Mouse (Mus musculus) layer of hippocampus, postnatal 36 days (tissue): Measurements from ENCODE around the gene Itprid1. TPM values are rescaled to one million over a fixed set of nuclear protein-coding genes. Genes with fewer than 3 reads are reported as not detected.

Experiments
- DNase-seq, 2 experiments: peaks; one replicate each; pipeline ENCODE4 v3.0.0; 2022
- total RNA-seq, 2 experiments: library from RNA; stranded (reverse); gene quantifications; 2 replicates each; pipeline ENCODE4 v1.2.3; 2021

Gene Itprid1
- 1 to 10 TPM; 1.3 TPM for total RNA-seq

DNA sequence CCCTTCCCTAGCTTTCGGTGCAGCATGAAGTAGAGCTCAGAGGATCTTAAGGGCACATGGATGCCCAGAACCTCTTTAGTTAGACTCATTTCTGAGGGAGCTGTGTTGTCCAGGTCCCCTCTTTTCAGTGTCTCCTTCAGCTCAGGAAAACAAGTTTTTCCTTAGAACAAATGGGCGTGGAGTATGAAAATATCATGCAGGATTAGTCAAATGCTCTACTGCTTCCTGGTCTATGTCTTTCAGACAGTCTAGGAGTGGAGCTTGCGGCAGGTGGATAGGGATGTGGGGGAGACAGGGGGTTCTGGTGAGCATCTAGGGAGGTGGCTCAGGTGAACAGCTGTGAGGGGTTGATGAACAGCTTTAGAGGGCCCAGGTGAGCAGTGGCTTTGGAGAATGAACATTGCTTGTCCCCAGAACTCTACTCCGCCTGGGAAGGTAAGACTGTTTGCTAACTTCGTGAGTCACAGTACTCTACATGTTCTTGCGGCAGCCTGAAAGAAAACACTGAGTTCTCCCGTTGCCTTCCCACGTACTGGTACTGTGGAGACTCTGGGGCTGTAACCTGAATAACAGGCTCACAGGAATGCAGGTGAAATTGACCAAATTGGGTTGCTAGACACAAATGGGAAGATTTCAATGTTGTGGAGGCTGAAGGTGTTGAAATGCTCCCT is at the start of gene Itprid1:
Itprid1 (plus strand) TSS at position 246 of the 671 bp plus-strand sequence.
- DNase-seq, result no peak

DNA sequence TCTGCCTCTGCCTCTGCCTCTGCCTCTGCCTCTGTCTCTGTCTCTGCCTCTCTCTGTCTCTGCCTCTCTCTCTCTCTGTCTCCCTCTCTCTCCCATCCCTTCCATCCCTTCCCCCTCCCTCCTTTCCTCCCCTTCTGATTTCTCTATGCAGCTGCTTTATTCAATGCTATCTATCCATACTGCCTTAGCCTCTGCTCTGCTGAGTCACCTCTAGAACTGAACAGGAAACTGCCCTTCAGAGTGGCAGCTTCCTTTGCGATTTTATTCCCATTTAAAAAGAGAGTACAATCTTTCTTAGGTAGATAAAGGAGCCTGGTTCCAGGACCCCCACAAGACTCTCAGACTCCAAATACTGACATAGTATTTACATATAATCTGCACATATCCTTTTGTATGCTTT is 47.1 kb upstream of the Itprid1 start:
- DNase-seq, result no peak

DNA sequence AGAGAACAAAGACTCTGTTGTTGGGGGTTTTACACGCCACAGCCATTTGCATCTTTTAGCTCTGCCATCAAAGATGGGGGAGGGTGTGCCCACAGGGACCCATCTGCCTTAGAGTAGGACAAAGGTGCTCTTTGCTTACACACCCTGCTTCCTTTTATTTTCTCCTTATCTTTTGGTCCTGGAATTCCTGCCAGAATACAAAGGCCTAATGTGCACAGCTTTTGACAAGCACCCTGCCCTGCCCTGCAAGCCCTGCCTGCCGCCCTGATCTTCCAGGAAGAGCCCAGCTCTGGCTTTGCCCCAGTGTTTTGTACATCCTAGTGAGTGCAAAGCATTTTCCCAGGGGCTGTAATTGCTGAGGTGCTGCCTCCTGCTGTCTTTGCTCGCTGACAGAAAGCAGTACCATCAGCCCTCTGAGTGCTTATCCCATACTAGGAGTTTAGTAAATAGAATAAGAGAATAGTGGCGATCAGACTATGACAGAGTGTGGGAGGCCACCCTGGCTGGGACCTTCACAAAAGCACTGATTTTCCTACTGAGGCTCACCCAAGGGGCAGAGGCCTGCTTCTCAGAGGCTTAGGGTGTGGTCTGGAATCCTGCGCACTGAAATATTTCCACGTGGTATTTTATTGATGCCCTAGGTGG is 44.7 kb upstream of the Itprid1 start:
- DNase-seq, result peak in 1 of 2 experiments; percentile 18

DNA sequence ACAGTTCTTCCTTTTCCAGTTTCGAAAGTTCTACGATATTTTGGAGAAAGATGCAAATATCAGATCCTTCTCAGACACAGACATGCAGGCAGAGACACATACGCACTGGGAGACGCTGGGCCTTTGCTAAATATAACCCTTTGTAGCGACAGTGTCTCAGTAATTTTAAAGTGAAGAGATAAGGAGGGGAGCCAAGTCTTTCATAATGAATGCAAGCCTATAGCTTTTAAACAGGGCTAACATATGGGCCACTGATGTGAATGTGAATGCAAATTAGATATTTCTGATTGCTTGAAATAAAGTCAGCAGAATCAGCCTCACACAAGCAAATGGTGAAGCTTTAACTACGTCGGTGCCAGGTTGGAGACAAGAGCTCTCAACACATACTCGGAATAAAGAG is 44.2 kb upstream of the Itprid1 start:
- DNase-seq, result peak in 1 of 2 experiments; percentile 10

DNA sequence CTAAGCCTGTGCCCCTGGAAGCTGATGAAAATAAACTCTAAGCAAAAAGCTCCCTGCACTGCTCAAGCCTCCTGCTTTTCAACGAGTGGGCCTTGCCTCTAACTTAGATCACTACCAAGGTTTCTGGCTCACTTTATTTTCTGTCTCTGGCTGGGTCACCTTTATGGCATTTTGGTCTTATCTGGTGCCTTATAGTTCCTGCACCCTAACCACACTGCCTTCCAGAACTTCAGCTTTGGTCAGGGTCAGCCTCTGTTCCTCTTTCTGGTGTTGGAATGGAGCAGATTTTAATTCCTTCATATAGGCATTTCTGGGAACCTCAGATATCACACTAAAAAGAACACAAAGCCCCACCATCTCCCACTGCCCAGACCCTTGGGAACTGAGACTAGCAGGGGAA is 34.0 kb upstream of the Itprid1 start:
- no peak for DNase-seq

DNA sequence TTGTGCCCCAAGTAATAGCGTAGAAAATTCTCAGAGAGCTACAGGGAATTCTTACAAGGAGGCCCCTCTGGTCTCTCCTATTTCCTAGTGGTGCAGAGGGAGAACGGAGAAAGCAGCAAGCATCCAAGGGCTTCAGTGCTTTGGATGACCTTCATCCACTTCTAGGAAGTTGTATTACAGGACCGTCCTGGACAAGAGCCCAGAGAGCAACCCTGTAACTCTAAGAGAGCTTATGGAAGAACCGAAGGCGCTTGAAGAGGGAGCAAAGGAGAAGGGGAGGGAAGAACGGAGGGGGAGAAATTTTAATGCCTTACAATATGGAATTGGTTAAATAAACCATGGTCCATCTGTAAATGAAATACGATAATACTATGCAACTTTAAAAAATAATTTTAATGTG is 33.3 kb upstream of the Itprid1 start:
- no peak for DNase-seq

DNA sequence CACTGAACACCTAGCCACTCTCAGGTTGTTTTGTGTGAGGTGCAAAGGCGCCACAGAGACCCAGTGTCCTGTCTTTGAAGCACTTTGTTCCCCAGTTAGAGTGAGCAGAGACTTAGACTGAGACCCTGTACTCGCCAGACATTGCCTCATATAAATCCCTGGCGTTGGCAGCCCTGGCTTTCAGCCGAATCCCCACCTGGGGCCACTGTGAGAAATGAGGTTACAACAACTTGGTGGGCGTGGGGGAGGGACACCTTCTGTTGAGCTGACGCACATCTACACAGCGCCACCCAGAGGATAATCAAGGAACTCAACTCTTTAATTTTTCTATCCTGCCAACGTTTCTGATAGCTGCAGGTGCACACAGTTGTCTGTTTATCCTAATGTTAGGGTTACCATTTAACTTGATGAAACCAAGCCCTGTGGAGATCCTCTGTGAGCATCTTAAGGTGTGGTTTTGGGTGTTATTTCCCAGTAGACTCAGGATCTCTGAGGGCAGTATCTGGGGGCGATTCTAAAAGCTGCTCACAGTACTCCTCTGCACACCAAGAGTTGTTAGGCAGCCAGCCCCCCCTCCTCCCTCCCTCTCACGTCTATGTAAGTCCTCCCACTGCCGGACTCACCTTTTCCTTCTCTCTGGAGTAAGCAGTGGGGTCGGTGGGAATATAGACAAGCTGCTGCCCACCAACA is 32.6 kb upstream of the Itprid1 start:
- peak; percentile 42 to 44 for DNase-seq

DNA sequence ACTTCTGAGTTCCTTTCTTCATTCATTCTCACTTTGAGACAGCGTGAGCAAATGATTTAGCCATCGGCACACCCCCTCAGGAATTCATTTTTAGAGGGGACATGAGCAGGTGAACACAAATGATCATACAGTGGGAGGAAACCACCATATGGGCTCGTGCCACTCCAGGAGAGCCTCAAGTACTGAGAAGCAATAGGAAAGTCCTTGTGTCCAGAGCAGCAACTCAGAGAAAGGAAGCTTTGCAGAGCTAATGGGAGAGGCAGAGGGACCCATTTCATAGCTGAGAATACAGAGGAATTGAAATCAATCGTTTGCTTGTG is 32.1 kb upstream of the Itprid1 start:
- no peak for DNase-seq

DNA sequence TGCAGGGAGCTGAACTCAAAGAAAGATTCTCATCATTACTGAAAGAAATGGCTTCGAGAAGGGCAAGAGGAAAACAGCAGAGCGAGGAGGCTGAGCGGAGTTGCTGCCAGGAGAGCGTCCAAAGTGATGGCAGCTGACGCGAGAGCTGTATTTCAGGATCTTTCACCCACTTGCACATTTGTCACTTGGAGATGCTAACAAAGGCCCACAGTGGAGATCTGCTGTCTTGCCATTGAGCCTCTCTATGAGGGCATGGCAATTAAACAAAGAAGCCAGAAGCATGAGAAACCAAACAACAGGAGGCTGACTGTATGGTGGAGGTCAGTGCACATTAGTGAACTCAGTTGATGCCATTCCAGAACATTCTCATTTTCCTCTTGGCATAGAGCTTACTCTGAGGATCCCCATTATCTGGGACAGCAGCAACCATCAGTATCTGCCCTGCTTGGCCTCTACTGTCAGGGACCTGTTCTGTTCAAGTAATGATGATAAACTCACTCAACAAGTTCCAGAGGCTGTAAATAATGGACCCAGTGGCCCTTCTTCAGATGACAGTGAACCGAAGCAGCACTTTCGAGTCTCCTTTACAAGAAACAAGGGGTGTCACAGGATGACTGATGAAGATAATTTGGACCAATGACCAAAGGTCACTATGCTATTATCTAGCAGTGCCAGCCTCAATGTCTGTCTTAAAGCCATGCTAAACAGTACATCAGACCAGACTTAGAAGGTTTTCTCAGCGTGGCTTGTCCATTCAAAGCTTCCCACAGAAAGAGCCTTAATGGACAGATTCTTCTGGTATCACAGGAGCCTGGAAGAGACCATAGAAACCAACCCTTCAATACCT is 31.2 kb upstream of the Itprid1 start:
- DNase-seq, result peak; percentile 24 to 32

DNA sequence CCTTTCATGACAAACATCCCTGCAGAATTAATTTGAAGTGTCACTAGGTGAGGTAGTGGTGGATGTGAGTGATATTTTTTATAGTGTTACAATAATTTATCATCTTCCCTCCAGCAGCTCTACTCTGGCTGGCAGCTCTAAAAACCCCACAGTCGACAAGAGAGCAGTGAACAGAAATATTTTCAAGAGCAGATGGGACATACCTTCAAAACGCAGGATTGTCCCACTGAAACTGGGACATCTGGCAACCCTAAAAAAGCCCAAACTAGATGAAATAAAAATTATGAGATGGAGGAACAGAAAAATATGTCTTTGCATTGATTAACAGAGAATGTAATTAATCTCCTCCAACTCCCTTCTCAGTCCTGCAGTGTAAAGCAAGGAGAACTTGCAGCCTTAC is 30.2 kb upstream of the Itprid1 start:
- DNase-seq, result no peak

DNA sequence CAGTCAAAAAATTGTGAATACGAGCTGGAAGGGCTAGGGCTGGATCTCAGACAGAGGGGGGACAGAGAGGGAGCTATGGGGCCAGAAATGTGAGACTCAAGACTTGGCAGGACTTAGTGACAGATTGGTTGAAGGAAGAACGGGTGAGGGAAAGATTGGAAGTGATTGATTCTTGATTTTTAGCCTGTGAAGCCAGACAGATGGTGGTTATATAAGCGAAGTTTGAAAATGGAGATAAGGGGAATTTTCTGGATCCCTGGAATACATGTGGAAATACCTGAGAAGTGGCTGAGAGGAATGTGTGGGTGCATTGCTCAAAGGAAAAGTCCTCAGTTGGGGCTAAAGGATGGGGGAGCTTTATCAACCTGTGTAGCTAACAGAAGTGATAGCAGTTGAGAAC is 28.0 kb upstream of the Itprid1 start:
- peak in 1 of 2 experiments; percentile 18 for DNase-seq

DNA sequence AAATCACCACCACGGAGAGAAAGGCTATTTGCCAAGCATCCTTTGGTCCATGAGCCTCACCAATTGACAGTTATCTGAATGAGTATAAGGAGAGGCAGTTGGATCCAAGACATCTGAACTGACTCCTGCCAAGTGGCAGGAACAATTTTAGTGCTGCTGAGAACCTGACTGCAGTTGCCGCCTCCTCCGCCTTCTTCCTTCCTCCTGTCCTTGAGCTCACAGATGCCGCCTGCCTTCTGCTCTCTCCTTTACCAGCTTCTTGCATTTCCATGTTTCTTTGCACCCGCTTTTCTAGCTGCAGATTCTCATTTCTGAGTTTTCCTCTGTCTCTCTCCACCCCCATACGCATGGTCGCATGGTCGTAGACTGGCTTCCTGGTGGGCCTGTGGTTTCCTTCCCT is 25.5 kb upstream of the Itprid1 start:
- peak; percentile 61 to 66 for DNase-seq

DNA sequence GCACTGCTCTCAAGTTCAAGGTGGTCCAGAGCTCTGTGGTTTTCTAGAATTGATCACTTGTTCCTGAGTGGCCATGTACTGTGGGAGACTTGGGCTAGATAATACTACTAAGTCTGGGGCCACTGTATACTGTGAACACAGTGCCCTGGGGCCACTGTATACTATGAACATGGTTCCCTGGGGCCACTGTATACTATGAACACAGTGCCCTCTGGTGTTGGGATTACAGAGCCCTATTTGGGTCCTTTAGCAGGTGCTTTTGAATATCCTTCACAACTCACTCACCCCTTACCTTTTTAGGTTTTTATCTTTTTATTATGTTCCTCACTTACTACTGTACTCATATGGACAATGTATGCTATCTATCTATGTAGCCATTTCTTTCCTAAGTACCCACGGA is 24.3 kb upstream of the Itprid1 start:
- DNase-seq, result no peak

DNA sequence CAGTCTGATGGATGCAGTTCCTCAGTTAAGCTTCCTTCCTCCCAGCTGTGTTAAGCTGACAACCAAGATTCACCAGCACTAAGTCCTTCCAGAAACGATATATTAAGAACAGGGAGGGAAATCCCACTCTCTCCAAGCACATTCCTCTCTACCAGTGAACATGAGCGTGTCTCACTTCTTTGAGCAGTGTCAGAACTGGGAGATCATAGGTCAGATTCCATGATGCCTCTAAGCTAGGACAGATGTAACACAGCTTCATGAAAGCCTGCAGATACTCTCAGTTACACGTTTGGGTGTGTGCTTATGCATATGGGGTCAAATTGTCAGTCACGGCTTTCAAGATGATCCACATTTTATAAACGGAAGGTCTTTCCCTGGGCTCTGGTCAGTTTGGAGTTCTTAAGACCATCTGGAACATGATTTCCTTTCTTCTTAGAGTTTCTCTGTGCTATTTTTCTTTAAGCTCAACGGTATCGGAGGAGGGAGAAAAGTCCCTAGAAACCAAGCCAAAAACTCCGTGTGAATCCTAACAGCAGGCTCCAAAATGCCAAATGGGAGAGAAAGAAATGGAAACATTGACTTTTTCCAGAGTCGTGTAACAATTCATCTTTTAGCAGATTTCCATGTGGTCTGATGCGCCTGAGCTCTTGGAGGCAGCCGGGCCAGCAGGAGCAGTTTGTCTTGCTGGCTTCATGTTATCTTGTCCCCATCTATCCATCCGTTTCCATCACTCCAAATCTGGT is 22.3 kb upstream of the Itprid1 start:
- no peak for DNase-seq

DNA sequence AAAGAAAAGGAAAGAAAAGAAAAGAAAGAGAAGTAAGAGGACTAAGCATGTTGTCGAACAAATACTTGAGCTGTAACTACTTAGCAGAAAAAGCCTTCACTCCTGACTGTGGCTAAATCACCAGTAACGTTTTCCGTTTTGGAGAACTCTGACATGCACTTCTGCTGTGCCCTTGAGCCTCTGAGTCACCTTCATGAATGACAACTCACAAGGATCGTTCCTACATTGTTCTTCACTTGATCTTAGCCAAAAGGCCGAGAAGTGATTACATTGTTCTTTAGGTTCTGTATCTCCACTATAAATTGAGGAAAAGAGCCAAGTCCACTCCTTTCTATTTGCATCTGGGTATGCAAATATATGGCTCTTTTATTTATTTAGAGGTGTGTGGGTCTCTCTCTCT is 19.8 kb upstream of the Itprid1 start:
- no peak for DNase-seq

DNA sequence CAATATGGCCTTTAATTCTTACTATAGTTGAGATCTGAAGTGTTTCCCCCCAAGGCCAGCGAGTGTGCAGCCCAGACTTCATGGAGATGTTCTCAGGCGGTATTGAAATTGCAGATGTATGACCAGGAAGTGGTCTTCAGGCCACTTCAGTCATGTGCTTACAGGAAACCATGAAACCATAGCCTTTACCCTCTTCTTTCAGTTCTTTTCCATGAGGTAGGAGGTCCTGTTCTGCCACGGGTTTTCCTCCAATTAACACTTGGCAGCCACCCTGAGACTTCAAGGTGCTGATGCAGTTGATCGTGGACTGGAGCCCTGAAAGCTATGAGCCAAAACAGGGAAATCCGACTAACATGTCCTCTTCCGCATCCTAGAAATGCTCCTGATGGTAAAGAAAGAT is 7.0 kb upstream of the Itprid1 start:
- no peak for DNase-seq

DNA sequence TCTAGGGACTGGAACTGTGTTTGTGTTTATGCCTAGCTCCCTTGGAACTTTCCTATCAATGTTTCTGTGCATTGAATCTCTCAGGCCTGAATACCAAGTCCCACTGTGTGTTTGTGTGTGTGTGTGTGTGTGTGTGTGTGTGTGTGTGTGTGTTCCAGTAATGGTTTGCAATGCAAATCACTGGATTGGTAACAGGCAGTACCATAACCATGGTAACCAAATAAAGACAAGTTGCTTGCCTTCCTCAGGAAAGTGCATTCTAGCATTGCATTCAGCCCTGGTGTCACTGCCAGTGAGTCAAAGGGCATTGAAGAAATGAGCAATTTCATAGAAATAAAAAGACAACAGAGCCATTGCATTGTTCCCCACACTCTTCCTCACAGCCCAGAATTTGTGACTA is 15.9 kb downstream of the Itprid1 start:
- no peak for DNase-seq

DNA sequence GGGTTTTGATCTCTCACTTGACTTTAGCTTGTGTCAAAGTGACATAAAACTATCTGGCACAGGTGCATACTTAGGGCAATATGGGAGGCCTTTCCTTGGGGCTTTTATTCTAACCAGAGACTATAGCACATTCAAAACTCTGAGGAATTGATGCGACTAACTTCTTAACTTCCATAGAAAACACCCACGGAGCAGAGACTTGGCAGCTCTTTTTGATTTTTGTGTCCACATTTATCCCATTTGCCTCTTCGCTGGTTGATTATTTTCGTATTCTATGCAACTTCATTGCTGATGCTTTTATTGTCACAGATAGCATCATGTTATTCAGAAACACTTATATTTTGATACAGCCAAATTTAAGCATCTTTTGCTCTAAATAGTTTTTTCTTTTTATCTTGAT is 19.4 kb downstream of the Itprid1 start:
- DNase-seq, result no peak

DNA sequence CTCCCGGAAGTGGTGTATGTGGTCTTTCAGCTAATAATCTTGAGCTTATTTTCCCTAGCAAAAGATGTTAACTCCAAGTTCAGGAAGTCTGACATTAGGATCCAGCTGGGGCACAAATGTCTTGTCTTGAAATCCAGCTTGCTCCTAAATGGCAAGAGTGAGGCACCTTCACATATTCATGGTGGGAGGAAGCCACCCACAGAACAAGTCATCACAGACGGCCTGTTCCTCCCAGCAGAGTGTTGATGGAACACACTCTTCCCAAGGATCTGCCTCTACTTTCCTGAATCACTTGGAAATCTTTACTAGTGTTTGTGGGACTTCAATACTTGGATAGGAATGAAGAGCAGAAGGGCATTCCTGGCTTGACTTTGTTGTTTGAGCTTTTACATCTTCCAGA is 28.5 kb downstream of the Itprid1 start:
- peak; percentile 36 to 45 for DNase-seq

DNA sequence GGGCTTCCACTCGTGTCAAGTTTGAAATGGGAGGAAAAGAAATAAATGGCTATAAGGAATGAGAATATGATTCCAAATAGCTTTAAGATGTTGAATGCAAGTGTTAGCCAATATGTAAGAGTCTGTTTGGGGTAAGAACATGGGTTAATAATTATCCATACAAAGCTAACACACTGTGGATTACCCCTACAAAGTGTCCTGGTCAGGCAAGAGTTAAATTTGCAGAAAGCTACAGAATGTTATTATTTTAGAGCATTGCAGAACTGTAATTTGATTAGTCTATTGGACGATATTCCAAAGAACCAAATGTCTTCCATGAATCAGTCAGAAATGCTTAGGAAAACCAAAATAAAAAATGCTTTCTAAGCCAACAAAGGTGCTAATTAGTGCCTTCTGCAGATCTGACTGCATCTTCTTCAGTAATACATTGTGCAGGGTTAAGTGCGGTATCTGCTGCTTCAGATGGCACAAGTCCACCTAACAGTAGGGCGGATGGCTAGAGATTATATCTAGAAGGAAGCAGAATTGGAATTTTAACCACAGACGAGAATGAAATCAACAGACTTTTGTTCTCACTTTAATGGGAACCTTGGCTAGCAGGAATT is 42.8 kb downstream of the Itprid1 start:
- no peak for DNase-seq

DNA sequence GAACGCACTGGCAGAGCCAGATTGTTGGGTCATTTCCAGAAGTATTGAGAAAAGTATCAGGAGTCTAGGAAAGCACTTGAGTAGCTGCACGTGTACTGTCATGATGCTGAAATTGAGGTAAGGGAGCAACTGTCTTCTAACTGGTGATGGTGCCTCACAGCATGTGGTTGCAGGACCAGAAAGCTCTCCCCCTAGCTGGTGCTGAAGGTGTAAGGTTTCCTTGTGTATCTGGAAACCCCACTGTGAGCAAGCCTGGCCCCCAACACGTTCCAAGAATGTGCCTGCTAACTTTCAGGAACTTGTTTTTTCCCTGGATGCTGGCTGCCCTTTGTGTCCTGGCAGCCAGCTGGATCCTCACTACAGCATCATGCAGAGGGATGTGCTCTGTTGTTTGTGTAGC is 44.2 kb downstream of the Itprid1 start:
- no peak for DNase-seq

DNA sequence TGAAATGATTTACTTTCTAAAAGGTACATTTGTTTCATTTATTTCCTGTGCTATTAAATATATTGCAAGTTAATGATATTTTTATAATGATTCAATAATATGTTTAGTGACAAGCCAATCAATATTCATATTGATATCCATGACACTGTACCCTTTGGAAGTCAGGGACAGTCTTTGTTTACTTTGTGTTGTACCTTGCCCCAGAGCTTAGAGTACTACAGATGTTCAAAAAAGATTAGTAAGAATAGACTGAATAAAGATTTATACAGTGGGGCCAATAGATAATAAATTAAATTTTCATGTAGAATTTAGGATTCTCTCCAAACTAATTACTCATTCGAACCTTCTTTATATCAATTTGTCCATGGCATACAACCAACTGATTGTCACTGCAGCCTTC is 50.9 kb downstream of the Itprid1 start:
- no peak for DNase-seq
